Mouse (Mus musculus) cerebellum, postnatal 36 days (tissue): ENCODE data around the gene Elmo1.

Experiments used
- DNase-seq, 2 experiments: peaks; one replicate each; pipeline ENCODE4 v3.0.0; 2021 to 2022; ENCODE audit warnings: mixed read lengths in 2 of 2

Gene Elmo1

DNA sequence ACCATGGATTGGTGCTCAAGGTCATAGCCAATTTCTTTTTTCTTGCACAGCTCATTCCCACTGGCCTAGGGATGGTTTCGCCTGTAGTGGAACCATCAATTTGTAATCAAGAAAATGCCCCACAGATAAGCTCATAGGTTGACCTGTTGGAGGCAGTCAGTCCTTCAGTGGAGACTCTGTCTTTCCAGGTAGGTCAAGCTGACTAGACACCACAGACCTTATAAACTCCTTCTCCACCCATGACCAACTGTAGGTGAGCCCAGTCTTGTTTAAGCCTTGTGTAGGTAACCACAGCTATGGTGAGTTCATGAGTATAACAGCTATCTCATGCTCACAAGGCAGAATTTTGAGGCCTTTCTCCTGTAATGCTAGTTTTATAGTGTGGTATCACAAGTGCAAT lies 238.3 kb downstream of the Elmo1 start:
- DNase-seq = no peak

DNA sequence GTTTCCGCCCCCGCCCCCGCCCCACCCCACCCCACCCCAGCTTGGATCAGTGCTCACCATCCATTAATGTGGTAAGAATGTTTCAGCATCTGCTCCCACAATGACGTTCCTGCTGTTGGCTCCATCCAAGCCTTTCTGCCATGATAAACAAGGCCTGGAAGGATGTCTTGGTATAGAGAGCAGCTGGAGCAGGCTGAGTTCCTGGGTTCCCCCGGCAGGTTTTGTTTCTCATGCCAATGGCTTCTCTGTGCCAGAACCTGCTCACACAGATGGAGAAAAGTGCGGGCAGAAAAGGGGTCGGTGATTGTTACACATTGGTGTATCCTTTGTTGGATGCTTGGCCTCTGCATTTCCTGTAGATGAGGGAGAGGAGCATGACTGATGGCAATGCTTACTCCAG lies 240.6 kb downstream of the Elmo1 start:
- no peak for DNase-seq

DNA sequence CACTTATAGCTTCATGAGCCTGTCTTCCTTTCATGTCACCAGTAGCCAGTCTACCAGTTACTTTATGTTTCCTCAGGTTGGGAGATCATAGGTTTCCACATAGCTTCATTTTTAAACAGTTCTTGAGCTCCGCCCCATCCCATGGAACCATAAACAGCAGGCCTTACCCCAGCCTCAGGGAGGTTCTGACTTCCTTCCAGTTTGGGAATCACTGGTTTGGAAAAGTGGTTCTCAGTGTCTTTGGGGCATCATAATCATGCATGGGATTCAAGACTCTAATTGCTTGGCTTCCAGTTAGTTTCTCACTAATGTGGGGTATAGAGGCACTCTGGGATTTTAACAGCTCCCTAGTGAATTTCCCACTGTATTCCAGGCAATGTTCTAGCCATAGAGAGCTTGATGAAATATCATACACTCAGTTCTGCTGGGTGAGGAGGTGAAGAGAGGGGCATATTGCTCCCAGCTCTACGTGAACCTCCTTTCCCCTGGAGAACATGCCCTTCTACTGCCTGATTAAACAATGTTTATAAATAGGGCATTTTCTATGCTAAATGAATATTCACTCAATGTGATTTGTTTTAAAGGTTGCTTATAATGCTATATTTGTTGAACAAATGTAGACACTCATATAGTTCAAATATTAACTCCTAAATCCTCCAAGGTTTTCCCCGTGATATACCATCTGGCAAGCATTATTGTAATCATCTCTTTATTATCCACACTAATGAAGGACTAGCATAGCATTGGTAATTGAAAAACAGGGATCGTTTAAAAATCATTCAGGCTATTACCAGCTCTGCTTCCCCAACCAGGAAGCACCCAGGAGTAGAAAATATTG lies 244.9 kb downstream of the Elmo1 start:
- DNase-seq = no peak

DNA sequence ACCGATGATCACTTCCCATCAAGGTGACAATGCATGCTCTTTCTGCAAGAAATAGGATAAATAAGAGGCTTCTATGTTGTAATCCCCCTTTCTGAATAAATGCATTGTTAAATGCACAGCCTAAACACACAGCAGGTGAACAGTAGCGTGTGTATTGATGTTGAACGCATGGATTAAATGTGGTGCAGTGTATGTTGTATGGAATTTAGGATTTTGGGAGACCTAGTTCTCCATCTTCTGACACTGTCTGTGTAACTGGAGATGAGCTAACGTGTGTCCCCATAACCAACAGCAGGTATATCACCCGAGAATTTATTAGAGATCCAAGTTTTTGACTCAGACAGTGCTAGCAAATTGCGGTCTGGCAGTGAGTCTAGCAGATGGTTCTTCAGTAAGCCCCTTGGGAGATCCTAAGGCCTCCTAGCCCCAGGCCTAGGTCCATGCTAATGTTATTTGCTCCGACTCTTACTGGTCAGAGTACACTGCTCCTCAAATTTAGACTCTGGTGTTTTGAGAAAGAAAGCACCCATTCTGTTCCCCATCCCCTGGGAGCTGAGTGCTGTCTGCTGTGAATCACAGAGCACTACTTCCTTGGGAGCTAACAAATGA lies 245.6 kb downstream of the Elmo1 start:
- no peak for DNase-seq

DNA sequence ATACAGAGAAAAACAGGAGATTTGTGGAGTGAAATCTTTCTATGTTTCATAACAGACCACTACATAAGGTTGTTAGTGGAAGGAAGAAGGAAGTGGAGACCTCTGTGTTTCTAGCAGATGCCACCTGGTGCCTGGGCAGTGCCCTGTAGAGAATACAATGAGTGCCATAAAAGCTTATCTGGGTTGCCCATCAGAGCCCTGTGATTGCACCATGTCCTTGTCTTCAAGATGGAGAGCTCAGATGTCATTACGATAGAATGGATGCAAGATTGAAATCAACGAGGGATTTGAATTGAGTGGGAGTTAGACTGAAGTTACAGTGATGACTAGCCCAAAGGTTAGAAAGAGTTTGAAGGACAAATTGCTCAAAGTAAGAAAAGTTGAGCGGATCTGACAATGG lies 252.5 kb downstream of the Elmo1 start:
- no peak for DNase-seq

DNA sequence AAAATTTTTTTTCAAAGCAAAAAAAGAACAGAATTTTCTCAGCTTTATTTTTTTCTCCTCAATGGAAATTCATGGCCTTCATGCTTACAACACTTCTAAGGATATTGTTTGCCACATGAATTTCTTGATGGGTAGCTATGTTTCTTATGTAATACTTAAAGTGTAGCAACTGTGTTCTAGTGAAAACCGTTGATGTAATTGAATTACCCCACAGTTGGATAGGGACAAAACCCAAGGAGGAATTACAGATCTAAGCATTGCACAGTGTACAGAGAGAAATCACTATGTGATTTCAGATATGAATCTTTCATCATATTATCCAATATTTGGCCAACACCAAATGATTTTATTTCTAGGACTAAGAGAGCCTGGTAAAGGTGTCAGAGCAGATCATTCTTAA lies 259.4 kb downstream of the Elmo1 start:
- no peak for DNase-seq

DNA sequence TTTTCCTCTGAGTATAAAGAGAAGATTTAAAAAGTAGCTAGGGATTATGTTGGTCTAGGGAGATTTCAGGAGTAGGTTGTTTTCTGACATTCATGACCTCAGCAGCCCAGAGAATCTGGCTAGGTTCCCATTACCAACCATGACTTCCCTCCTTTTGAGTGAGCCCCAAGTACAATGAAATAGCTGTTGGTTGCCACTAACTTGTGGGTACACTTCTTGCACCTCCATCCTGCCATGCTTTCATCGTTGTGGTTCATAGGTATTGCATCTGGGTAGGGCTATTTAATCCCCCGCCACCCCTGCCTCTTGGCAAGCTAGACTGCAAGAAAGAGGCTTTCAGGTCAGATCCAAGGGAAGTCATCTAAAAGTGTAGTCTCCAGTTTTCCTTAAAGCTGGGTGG lies 262.2 kb downstream of the Elmo1 start:
- no peak for DNase-seq

DNA sequence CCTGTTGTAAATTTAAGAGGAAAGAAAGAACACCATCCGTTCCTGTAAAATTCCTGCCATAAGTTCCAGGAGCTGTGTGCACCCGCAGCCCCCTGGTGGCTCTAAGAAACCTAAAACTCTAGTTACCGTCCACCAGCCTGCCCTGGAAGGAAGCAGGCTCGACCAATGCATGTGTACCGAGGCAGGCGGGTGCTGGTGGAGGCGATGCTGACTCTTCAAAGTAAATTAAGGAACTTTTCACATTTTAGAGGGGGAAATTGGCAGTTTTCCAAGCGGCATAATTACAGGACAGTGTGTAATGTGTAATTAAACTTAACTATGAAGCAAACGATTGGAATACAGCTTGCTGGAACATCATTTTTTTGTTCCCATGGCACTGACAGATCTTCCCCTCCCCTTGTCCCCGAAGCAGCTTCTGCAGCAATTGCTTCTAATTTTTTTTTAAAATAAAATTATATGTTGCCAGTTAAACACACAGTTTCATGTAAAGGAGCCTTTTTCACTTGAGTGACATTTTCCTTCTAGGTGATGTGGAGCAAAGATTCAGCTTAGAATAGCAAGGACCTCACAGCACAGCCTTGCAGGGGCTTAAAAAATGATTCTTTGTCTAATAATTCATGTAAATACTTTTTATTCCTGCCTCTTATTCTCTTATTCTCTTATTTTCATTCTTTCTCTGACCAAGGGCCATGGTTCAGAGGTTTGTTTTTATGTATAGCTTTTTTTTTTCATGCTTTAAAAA lies 263.6 kb downstream of the Elmo1 start:
- DNase-seq = no peak

DNA sequence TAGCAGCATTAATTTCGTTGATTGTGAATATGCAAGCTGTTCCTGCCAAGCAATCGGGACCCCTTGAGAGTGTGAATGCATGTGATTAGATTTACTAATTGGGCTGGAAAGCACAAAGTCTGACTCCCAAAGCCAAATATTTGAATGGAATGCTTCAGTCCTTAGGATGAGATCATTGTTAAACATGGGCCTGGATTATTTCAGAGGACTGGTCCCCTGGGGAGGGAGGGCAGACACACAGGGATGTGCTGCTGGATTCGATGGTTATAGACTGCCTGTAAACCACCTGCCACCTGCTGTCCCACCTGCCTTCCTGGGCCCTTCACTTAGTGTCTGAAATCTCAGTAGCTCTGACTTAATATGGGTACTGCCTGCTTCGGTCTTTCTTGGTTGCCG lies 264.2 kb downstream of the Elmo1 start:
- DNase-seq = no peak

DNA sequence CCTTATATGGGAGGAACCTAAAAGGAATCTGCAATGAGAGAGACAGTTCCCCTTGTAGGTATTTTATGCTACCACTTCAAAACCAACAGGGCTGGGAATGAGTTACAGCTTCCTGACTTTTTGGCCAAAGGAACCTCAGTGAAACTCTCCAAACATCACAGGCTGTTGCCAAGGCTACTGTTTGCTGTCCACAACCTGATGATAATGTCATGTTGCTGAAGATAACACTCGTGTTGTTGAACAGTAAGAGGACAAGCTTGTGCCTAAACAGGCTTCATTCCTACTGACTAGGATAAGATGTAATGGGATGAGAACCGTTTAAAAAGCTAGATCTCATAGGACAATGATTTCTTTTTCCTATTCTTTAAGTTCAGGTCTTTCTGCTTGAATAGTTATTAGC lies 272.1 kb downstream of the Elmo1 start:
- DNase-seq = no peak

DNA sequence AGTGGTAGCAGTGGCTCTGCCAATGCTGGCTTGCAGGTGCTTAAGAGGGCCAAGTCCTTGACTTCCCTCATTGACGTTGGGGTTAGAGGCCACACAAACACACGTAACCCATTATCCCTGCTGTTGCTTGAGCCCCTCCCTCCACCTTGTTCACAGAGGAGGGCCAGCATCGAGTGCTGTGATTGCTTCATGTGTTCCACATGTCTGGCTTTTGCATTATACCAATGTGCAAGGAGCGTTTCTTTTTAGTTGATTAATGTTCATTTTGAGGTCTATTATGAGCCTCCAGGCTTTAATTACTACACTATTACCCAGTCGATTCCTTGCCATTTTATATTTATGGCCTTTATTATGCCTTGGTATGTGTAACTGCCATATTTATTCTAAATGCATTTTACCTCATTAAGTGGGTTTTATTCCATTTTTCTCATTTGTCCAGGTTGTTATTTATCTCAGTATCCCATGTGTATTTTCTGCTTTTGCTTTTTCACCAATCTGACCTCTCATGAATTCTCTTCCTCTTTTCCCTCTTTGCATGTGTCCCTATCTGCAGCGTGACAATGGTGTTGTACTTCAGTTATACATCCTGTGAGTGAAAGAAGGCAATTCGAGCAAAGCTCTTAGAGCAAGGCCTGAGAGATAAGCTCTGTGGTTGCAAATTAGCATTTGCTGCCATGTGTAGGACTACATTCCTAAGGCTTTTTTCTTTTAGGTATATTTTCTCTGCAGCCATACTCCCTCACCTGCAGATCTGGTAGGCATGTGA lies 275.6 kb downstream of the Elmo1 start:
- DNase-seq = no peak

DNA sequence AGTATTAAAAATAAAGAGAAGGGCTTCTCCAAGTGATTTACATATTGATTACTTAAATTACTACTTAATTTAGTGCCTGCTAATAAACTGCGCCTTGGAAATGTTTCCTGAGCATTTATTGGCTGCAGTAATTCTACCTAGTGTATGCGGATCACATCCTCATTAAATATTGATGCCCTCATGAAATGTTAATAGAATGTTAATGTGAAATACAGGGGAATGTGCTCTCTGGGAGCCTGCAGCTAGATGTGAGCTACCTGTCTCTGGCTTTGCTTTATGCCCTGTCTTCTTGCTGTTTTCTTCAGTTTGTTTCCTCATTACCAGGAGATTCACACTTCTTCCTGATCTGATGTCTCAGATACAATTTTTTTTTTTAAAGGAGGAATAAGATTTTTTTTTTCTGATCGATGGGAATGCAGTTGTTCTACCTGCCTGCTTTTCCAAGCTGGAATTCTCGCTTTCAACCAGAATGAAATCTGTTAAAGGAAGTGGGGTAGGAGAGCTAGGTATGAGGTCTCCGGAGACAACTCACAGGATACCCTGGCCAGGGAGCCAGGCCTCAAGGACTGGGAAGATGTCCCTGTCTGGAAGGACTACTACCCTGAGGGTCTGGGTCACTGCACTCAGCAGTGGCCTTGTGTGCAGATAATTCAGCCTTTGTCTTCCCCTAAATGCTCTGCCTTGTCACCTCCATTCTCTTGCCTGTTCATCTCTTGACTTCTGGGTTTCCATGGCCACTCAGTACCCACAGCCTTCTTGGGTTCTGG lies 279.8 kb downstream of the Elmo1 start:
- no peak for DNase-seq

DNA sequence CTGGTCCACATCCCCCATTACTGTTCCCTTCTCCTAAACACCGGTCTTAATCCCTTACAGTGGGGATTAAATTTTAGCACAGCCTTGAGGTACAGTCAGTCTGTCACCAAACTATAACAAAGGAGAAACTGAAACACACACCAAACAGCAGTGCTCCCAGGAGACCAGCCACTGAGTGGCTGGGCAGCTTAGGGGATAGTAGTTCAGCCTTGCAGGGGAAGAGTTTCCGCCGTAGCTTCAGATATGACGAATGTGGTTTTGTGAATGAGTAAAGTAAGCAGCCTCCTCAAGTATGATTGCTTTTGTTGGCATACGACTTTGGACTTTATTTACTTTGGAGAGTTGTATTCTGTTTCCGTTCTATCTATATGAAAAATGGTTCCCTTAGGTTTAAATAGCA lies 281.1 kb downstream of the Elmo1 start:
- no peak for DNase-seq

DNA sequence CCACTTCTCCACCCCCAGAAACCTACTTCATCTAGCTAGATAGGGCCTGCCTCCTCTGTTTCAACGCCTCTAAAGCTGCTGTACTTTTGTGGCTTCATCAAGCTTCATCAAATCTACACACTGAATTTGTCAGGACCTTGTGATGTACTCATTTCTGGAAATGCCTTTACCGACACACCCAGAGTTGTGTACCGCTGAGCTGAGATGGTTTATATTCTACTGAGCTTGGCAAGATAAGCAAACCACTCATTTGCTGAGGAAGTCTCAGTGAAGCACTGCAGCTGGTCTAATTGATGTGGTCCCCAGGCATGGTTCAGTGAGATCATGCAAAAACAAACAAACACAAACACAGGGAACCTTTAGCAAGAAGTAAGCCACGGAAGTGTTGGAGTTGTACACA lies 281.9 kb downstream of the Elmo1 start:
- DNase-seq = no peak

DNA sequence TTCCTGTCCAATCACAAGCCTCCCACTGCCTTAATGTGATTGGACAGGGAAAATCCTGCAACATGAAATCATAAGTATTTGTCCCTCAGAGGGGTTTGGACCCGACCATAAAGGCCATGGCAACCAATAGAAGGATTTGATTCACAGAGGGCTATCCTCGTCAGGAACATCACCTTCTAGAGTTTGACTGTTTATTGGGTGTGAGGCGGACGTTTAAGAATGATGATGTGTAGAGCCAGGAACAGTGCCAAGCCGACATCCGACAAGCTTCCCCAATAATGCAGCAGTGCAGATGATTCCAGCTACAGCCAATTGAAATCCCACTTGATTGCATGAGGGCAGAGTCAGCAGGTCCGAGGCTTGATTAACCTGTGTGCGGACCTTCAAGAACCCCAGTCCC lies 288.5 kb downstream of the Elmo1 start:
- DNase-seq = no peak

DNA sequence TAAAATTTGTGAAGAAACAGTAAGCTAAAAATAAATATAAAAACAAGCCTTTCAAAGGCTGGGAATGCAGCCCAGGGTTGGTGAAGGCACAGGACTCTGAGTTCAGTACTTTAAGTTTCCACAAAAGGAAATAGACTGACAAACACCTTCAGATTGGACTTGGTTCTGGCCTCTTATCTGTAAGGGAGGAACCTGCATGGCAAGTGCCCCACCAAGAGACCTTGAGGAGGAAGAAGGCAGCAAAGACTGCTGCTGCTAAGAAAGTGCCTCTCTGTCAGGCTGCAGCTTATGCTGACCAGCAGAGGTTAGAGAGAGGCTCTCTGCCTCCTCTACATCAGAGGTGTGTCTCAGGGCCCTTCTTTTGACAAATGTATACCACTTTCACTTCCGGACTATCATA lies 293.5 kb downstream of the Elmo1 start:
- no peak for DNase-seq

DNA sequence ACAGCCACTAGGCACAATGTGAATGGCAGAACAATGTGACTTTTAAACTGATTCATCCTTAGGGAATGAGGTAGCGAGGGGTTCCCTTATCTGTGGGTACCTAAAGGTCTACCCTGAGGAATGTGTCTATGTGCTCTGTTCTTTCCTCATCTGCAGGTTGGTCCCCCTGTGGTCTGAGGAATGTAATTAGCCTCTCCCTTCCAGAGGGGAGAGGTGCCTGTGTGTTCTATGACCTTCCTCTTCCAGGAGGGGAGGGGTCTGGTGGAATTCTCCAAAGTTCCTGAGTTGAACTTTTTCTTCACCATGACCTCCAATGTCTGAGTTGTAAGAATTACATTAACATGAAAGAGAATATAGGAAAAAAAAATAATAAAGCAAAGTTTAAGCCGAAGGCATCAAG lies 294.4 kb downstream of the Elmo1 start:
- DNase-seq = no peak

DNA sequence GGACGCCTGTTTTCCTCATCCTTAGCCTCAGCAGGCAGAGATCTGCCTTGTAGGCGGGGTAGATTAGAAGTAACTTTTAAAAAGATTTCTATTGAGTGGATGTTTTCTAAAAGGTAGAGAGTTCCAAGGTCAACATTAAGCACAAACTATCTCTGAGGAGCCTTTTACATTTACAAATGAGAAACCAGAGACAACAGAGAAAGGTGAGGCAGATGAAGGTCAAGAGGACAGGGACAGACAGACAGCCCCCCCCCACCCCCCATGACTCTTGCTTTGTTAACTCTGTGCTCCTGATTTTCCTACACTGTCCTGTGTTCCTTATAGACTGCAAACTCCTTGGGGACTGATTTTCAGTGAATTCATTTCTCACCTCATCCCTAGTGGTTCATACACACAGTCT lies 295.0 kb downstream of the Elmo1 start:
- no peak for DNase-seq

DNA sequence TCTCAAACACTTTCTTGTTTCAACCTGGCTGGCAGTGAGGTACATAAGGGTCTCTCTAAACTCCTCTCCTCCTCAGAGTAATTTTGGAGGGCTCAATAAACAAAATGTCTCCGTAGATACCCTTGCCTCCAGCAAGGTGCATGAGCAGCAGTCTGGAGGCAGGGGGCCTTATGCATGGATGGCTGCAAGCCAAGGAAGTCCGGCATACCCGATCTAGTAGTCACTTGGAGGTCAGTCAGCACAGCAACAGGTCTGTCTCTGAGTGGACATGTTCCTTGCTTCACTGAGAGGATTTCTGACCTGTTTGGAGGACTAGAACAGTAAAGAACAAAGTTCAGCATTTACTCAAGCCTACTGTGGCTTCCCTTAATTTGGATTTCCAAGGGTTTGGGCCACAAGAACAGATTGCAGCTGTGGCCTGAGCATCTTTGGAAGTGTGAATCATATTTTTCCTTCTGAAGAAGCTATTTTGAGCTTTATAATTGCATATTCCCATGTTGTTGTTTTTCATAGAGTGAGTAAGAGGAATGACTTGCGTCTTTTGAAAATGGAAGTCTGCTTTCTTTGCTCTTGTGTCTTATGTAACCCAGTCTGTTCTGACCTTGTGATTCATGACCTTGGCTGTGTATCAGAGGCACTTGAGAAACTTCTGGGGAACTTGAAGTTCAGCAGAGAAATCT lies 296.2 kb downstream of the Elmo1 start:
- no peak for DNase-seq

DNA sequence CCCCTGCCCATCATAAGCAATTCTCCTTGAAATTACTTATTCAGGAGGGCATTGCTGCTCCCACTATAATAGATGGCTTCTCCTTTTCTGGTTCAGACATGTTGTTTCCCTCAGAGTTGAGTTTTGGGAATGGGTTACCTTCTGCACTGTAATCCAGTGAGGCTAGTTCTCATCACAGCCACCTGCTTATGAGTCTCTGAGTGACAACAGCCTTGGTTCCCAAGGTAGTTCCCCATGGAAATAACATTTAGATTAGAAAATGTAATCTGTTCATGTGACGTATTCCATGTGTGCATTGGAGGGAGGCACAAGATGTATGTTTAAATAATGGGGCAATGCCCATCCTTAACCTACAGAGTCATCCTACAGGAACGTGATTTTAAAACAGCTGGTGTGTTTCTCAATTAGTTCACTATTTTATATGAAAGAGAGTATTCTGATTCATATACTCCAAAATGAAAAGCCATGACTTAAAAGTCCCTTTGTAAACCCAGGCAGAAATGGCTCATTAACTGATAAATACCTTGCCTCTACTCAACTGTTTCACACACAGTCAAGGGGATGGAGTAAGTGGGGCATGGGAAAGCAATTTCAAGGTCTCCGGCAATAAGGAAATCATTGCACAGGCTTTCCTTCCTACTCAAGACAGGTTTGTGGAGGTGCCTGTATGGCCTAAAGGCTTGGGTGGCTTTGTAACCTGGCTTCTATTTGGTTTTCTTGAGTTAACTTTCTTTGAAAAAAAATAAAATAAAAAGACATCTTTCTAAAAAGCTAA lies 302.6 kb downstream of the Elmo1 start:
- no peak for DNase-seq

DNA sequence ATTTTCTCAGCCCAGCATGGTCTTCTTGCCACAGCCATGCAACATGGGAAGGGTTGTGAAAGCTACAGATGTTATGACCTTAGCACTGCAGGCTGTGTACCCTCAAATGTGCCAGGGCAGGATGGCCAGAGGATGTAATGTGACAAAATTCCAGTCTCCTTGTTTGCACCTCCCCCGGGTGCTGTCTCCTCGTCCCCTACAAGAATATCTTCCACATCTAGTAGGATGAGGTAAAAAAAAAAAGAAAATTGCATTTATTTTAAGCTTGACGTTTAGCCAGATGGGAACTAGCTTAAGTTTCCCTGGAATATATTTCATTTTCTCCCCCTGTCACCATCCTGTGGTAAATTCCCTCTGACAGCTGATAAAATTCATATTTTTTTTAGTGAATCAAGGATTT lies 307.3 kb downstream of the Elmo1 start:
- no peak for DNase-seq
